Mouse (Mus musculus) hindbrain, embryonic 14.5 days (tissue): ENCODE measurements around the gene Cyp11a1. TPM values are rescaled to one million over a fixed set of nuclear protein-coding genes. Genes with fewer than 3 reads are reported as not detected.
A peak's percentile ranks its signal among the peaks of the same experiment; 100 is the strongest.

ENCODE experiments used
- ATAC-seq: fragments of 200-750 bp; cut with Nextera tagmentation; 2 replicates; pipeline ENCODE4 v1.8.0; 2017; ENCODE audit warnings: moderate number of reproducible peaks, mild to moderate bottlenecking, moderate TSS enrichment, moderate library complexity; ENCODE audit not compliant: low FRiP score
- DNase-seq: peaks from one replicate; pipeline ENCODE4 v3.0.0-alpha.2; 2015; ENCODE audit warnings: low spot score
- H3K27ac ChIP-seq: fragments of 300-500 bp; sonication (generic); 2 replicates; pipeline ENCODE4 v1.5.1; 2014; ENCODE audit warnings: mild to moderate bottlenecking, moderate library complexity
- H3K27me3 ChIP-seq: fragments of 300-500 bp; sonication (generic); 2 replicates; pipeline ENCODE4 v1.6.1; 2014; ENCODE audit warnings: mild to moderate bottlenecking, low read length, mixed read lengths; ENCODE audit not compliant: control insufficient read depth, insufficient read depth
- H3K36me3 ChIP-seq: fragments of 300-500 bp; sonication (generic); replicated peaks from 2 replicates; pipeline ENCODE4 v1.6.1; 2014; ENCODE audit not compliant: control insufficient read depth, insufficient read depth
- H3K4me1 ChIP-seq: fragments of 300-500 bp; sonication (generic); replicated peaks from 2 replicates; pipeline ENCODE4 v1.6.1; 2014; ENCODE audit warnings: antibody characterized with exemption, low read length, mixed read lengths; ENCODE audit not compliant: control insufficient read depth, insufficient read depth
- H3K4me2 ChIP-seq: fragments of 300-500 bp; sonication (generic); replicated peaks from 2 replicates; pipeline ENCODE4 v1.6.1; 2014; ENCODE audit warnings: mild to moderate bottlenecking, moderate library complexity
- H3K4me3 ChIP-seq: fragments of 300-500 bp; sonication (generic); replicated peaks from 2 replicates; pipeline ENCODE4 v1.5.1; 2014; ENCODE audit warnings: mild to moderate bottlenecking, low read length
- H3K9ac ChIP-seq: fragments of 300-500 bp; sonication (generic); 2 replicates; pipeline ENCODE4 v1.6.1; 2014
- H3K9me3 ChIP-seq: fragments of 300-500 bp; sonication (generic); 2 replicates; pipeline ENCODE4 v1.6.1; 2016; ENCODE audit warnings: low read length; ENCODE audit not compliant: control insufficient read depth
- WGBS: fragments of 180-500 bp; shearing (Covaris S2); extraction: QIAGEN DNeasy Blood & Tissue Kit; methylation state at CpG from one replicate; pipeline ENCODE4 v1.1.7; 2014; 5-methylcytosine and 5-hydroxymethylcytosine counted together
- polyA plus RNA-seq: library from polyadenylated mRNA; unstranded; fragments of >200 nt; fragmentation: Nextera tagmentation; extraction: Ambion mirVana; gene quantifications from 2 replicates; pipeline ENCODE4 v1.2.1, GENCODE M21; 2014

The Cyp11a1 gene
- polyA plus RNA-seq, 1 experiment from 2014 or later: 0.39 TPM

DNA sequence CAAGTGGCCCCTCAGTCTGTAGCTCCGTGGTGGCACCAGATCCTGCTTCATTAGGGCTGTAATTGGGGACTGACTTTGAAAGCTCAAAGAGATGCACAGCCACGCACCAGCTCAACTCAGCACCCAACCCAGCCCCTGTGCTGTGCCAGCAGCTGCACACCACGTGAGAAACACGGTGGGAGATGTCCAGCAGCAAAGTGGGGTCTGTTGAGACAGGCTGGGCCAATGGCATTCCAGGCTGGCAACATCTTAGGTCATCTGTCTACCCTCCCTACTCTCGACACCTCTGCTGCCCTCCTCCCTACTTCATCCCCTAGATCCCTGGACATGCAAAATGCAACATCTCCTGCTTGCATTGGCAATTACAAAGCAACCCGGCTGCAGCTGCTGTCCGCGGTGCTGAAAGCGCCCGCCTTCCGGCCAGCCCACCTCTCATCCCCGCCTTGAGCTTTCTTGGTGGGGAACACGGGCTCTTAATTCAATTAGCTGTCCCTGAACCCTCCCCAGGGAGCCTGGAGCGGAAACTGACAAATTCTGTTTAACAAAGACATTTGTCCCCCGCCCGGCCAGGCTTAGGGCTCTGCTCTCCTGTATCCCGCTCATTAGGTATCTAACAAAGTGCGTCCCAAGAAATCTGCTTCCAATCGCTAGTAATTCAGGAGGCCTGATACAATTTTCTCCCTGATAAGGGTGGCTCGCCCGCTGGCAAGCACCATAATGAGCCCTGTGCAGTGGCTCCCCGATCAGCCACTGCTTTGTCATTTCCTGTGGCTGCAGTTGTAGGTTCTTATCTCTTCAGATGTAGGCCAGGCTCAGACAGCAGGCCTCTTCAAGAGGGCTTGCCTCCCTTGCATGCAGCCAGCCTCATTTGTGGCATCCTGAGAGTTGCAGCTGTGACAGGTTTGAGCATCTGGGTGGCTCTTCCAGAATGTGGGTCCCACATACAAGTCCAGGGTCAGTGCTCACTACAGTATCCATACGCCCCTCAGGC is 54.8 kb downstream of the Cyp11a1 start:
- Histone ChIP-seq H3K4me3 (no peak overlapping the region), H3K9me3 (no peaks in the 10 kb centered on the region), H3K4me1 (peaks cover 47% of the 10 kb centered on the region), H3K9ac (no peak overlapping the region), H3K36me3 (no peaks in the 10 kb centered on the region), H3K27ac (peak overlapping the region; percentile 75), H3K27me3 (no peaks in the 10 kb centered on the region), H3K4me2 (0 out of 2 replicates have a peak overlapping the region, but pooled peaks have one; percentile 6)
- WGBS: 9% methylated on average over 23 of the region's 23 CpGs
- peak; percentile 72 for DNase-seq
- ATAC-seq: peak; percentile 49; the same call in 1 of the 2 replicates

GRCm38 (mm10) chr9:58063531-58063930 is 57.3 kb downstream of the Cyp11a1 start, which contains the start of gene Stra6:
Gene Stra6, plus strand, starts transcription at chr9:58063788.
- DNase-seq (no peak), ATAC-seq (no peak)
- Histone ChIP-seq H3K36me3 (no peaks in the 10 kb centered on the region), H3K4me1 (peaks cover 53% of the 10 kb centered on the region), H3K9me3 (no peaks in the 10 kb centered on the region), H3K27me3 (no peaks in the 10 kb centered on the region), H3K4me3 (no peak within 1 kb of the TSS), H3K9ac (no peak within 1 kb of the TSS), H3K27ac (no peak within 1 kb of the TSS), H3K4me2 (no peak within 1 kb of the TSS)
- WGBS: 26% methylated on average over 3 of the region's 3 CpGs

GRCm38 (mm10) chr9:58065532-58065931 is 59.3 kb downstream of the Cyp11a1 start:
- no peak overlapping the region for H3K4me3 ChIP-seq
- peak overlapping the region; percentile 68 for H3K27ac ChIP-seq
- H3K4me2 ChIP-seq: no peak overlapping the region
- ATAC-seq: 0 out of 2 replicates have a peak, but pooled peaks have one; percentile 16
- peaks cover 48% of the 10 kb centered on the region for H3K4me1 ChIP-seq
- WGBS: 20% methylated on average over 6 of the region's 6 CpGs
- no peak overlapping the region for H3K9ac ChIP-seq
- H3K36me3 ChIP-seq: no peaks in the 10 kb centered on the region
- no peaks in the 10 kb centered on the region for H3K9me3 ChIP-seq
- no peak for DNase-seq
- H3K27me3 ChIP-seq: no peaks in the 10 kb centered on the region

DNA sequence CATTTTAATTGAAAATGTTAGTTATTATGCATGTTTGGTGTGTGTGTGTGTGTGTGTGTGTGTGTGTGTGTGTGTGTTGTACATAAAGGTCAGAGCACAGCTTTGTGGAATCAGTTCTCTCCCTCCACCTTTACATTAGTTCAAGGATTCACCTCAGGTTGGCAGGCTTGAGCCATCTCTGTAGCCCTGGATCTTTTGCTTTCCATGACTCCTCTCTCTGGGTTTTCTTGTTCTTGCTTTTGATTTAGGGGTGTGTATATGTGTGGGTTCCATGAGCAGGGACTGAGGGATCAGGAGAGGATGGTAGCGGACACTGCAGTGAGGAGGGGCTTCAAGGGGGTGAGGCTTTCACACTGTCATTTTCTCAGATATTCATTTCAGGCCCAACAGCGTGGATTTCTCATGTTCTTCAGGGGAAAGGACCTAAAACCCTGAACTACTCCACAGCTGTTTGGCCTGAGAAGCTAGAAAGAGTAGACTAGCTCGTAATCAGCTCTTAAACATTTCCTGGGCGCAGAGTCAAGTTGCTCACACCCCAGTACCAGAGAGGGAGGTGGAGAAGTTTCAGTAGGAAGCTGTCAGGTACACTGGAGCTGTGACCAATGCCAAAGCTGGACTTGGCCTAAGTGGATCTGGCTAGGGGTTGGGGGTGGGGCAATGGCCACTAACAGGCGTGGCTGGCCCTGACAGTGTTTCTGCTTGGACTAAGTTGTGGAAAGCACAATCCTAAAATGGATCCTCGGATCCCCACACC is 59.9 kb downstream of the Cyp11a1 start:
- ATAC-seq: no peak
- H3K4me1 ChIP-seq: peaks cover 42% of the 10 kb centered on the region

GRCm38 (mm10) chr9:58066731-58067095 is 60.5 kb downstream of the Cyp11a1 start:
- H3K27ac ChIP-seq: peak overlapping the region; percentile 68; the same call in 1 of the 2 replicates
- WGBS: 76% methylated on average over 6 of the region's 6 CpGs
- no peaks in the 10 kb centered on the region for H3K9me3 ChIP-seq
- H3K4me1 ChIP-seq: peaks cover 37% of the 10 kb centered on the region
- ATAC-seq: no peak
- no peaks in the 10 kb centered on the region for H3K36me3 ChIP-seq
- no peak overlapping the region for H3K9ac ChIP-seq
- H3K4me2 ChIP-seq: no peak overlapping the region
- DNase-seq: no peak
- no peak overlapping the region for H3K4me3 ChIP-seq
- H3K27me3 ChIP-seq: no peaks in the 10 kb centered on the region

More for the DNA sequence above, 59.9 kb downstream of the Cyp11a1 start:
- H3K36me3 ChIP-seq: no peaks in the 10 kb centered on the region
- H3K27me3 ChIP-seq: no peaks in the 10 kb centered on the region
- H3K4me2 ChIP-seq: no peak overlapping the region
- H3K9me3 ChIP-seq: no peaks in the 10 kb centered on the region
- peak overlapping the region; percentile 68 for H3K27ac ChIP-seq
- no peak overlapping the region for H3K4me3 ChIP-seq
- H3K9ac ChIP-seq: no peak overlapping the region
- DNase-seq: no peak
- 84% methylated on average over 6 of the region's 6 CpGs for WGBS

DNA sequence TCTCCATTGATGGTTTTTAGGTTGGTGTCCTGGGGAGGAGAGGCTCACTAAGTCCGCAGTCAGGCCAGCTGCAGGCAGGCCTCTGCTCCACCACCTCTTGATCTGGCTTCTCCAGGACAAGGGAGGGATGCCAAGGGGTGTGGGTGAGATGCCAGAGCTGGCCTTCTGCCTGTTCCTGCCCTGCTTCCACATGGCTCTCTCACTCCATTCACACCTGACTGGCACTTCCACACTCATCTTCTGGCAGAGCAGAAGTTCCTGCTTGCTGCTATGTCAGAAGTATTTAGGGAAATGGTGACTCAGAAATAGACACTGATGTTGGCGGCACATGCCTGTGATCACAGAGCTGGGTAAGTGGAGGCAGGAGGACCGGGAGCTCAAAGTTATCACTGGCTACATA is 61.3 kb downstream of the Cyp11a1 start:
- Histone ChIP-seq H3K4me3 (no peak overlapping the region), H3K9me3 (no peaks in the 10 kb centered on the region), H3K9ac (no peak overlapping the region), H3K4me2 (no peak overlapping the region), H3K27me3 (no peaks in the 10 kb centered on the region), H3K27ac (no peak overlapping the region), H3K36me3 (no peaks in the 10 kb centered on the region), H3K4me1 (peaks cover 28% of the 10 kb centered on the region)
- DNase-seq: no peak
- no peak for ATAC-seq
- 92% methylated on average over 3 of the region's 3 CpGs for WGBS

- DNase-seq (no peak), ATAC-seq (no peak)
- H3K36me3 ChIP-seq: no peaks in the 10 kb centered on the region
- H3K4me3 ChIP-seq: no peak overlapping the region
- H3K27me3 ChIP-seq: no peaks in the 10 kb centered on the region
- no peak overlapping the region for H3K4me2 ChIP-seq
- no peak overlapping the region for H3K27ac ChIP-seq
- H3K4me1 ChIP-seq: peaks cover 8% of the 10 kb centered on the region; the same call in 1 of the 2 replicates
- WGBS: 49% methylated on average over 3 of the region's 3 CpGs
- no peak overlapping the region for H3K9ac ChIP-seq
- no peaks in the 10 kb centered on the region for H3K9me3 ChIP-seq
Measured at GRCm38 (mm10) chr9:58074561-58074960, 68.3 kb downstream of the Cyp11a1 start.
